Mouse (Mus musculus): Measurements from ENCODE around the gene 6330409D20Rik. TPM values are rescaled to one million over a fixed set of nuclear protein-coding genes. Genes with fewer than 3 reads are reported as not detected.
A peak's percentile ranks its signal among the peaks of the same experiment; 100 is the strongest.

The 6330409D20Rik gene
- polyA plus RNA-seq, 1 experiment from 2014 or later, result 0.18 TPM

DNA sequence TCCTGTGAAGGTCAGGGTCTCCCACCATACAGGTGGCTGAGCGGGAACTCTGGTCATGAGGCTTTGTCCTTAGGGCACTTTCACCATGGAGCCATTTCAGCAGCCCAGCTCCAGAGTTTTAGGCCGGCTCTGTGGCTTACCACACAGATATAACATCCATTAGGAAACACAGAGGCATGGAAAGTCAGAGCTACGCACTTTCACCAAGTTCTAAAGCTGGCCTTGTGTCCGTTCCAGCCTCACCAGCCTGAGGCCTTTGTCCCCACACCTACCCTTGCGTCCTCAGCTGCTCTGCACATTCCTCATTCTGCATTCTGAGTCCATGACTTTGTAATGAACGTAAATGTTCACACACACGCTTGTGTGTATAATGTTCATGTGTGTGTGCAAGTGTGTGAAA, 35.8 kb downstream of the 6330409D20Rik start:
- ATAC-seq, result no peak
- H3K36me3 ChIP-seq (ENCODE audit: control insufficient read depth, insufficient read depth), result peaks cover 61% of the 10 kb centered on the region
- H3K4me2 ChIP-seq (replicated peaks; ENCODE audit: low read depth), result no peak overlapping the region
- H3K9me3 ChIP-seq (ENCODE audit: control insufficient read depth), result no peaks in the 10 kb centered on the region
- H3K4me3 ChIP-seq (ENCODE audit: low read depth, low read length), result no peak overlapping the region
- no peaks in the 10 kb centered on the region for H3K27me3 ChIP-seq (replicated peaks; ENCODE audit: control insufficient read depth, insufficient read depth, low read length)
- 86% methylated on average over 7 of the region's 7 CpGs for WGBS
- no peak overlapping the region for H3K9ac ChIP-seq (ENCODE audit: low read depth, low read length)
- TF ChIP-seq CTCF (IDR thresholded peaks at IDR 0.05; ENCODE audit: low read depth), result no peak
- no peak overlapping the region for H3K27ac ChIP-seq (ENCODE audit: low read depth, low read length)
- peaks cover 6% of the 10 kb centered on the region; the same call in 1 of the 2 replicates for H3K4me1 ChIP-seq (replicated peaks; ENCODE audit: control insufficient read depth, insufficient read depth, low read length)

DNA sequence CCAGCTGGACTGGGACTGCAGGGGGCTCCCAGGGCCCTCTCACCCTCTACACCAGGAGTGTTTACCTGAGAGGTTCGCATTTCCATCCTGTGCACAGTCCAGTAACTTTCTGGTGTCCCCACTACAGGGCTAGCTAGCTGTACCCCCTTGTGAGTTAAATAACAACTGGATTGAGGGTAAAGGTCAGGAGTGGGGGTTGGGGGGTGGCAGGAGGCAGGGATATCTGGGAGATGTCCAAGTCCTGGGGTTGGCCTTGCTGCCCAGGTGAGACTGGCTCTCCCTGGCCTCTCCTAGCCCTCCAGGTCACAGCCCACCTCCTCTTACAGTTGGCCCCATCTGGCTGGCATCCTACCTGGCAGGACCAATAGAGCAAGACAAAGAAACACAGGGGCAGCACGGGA, 36.8 kb downstream of the 6330409D20Rik start, which contains the start of gene Fpgs:
Gene Fpgs (minus strand): TSS at position 125 of the 401 bp plus-strand sequence.
- H3K9me3 ChIP-seq (ENCODE audit: control insufficient read depth), result no peaks in the 10 kb centered on the region
- 44% methylated on average over 2 of the region's 2 CpGs for WGBS

DNA sequence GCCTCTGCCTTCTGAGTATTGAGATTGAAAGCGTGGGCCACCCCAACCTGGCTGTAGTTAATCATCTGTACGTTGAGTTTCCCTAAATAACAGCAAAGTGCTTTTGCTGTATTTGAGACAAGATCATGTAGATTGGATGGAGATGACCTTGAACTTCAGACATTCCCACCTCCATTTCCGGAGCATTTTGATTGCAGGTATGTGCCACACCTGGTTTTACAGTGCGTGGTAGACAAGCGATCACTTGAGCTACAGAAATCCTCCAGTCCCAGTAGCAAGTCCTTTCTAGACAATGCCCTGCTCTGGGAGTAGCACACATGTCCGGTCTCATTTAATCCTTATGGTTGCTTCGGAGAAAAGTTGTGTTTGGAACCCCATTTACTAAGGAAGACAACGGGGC, 37.8 kb downstream of the 6330409D20Rik start:
- 54% methylated on average over 8 of the region's 8 CpGs for WGBS
- ATAC-seq, result peak; percentile 42
- Histone ChIP-seq H3K27me3 (replicated peaks; ENCODE audit: control insufficient read depth, insufficient read depth, low read length) (no peaks in the 10 kb centered on the region), H3K9ac (ENCODE audit: low read depth, low read length) (no peak overlapping the region), H3K4me3 (ENCODE audit: low read depth, low read length) (no peak overlapping the region), H3K9me3 (ENCODE audit: control insufficient read depth) (no peaks in the 10 kb centered on the region), H3K4me2 (replicated peaks; ENCODE audit: low read depth) (peak overlapping the region; percentile 13; the same call in 1 of the 2 replicates), H3K36me3 (ENCODE audit: control insufficient read depth, insufficient read depth) (peaks cover 41% of the 10 kb centered on the region), H3K27ac (ENCODE audit: low read depth, low read length) (peak overlapping the region; percentile 62), H3K4me1 (replicated peaks; ENCODE audit: control insufficient read depth, insufficient read depth, low read length) (peaks cover 6% of the 10 kb centered on the region; the same call in 1 of the 2 replicates)
- no peak for TF ChIP-seq CTCF (IDR thresholded peaks at IDR 0.05; ENCODE audit: low read depth)

More for the DNA sequence above, 36.8 kb downstream of the 6330409D20Rik start, which contains the start of gene Fpgs:
- H3K36me3 ChIP-seq (ENCODE audit: control insufficient read depth, insufficient read depth), result peaks cover 51% of the 10 kb centered on the region
- peak within 1 kb of the TSS; percentile 13; the same call in 1 of the 2 replicates for H3K4me2 ChIP-seq (replicated peaks; ENCODE audit: low read depth)
- no peak within 1 kb of the TSS for H3K4me3 ChIP-seq (ENCODE audit: low read depth, low read length)
- no peak within 1 kb of the TSS for H3K9ac ChIP-seq (ENCODE audit: low read depth, low read length)
- peaks cover 6% of the 10 kb centered on the region; the same call in 1 of the 2 replicates for H3K4me1 ChIP-seq (replicated peaks; ENCODE audit: control insufficient read depth, insufficient read depth, low read length)
- peak within 1 kb of the TSS; percentile 62 for H3K27ac ChIP-seq (ENCODE audit: low read depth, low read length)
- ATAC-seq, result no peak
- TF ChIP-seq CTCF (IDR thresholded peaks at IDR 0.05; ENCODE audit: low read depth), result no peak
- no peaks in the 10 kb centered on the region for H3K27me3 ChIP-seq (replicated peaks; ENCODE audit: control insufficient read depth, insufficient read depth, low read length)

DNA sequence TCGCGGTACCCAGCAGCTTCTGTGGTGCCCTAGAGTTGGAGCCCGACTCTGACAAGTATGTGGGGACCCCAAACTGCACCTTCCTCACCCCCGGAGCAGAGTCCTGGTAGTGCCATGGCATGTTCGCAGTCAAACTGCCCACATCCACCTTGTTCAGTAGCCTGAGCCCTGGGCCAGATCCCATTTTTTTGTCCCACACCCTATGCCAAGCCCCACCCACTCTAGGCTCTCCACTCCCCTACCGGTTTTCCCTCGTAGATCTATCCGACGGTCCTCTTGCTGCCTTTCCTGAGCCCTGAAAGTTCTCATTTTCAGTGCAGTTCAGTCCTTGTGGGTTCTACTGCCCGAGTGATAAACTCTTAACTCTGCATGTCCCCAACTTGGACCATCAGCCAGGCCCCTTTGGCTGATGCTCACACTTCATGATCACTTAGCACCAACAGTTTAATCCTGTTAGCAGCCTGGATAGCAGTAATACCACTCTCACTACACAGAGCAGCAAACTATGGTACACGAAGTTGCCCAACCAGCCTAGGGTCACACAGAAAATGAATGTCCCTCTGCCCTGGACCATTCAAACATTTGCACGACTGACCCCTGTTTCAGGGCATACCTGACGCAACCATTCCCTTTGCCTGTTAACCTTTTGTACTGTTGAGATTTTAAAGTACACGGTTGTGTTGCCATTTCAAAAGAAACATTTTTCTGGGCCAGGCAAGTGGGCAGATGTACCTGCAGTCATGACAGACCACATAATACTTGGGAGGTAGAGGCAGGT, 39.7 kb downstream of the 6330409D20Rik start:
- ATAC-seq, result no peak
- TF ChIP-seq CTCF (IDR thresholded peaks at IDR 0.05; ENCODE audit: low read depth), result no peak
- WGBS, result 83% methylated on average over 14 of the region's 14 CpGs

DNA sequence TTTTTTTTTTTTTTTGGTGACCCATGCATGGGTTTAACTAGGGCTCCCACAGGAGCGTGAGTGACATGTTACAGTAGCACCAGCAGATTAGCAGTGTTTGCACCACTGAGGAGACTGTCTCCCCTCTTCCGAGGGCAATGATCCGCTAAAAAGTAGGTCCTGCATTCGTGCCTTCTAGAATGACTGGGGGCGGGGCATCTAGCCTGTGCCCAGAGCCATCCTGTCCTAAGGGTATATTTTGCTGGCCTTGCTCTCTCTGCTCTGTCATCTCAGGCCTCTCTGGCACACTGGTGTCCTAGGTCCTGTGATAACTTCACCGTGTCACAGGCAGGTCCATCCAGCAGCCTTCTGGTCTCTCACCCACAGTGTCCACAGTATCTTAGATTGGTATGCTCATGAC, 41.1 kb downstream of the 6330409D20Rik start:
- no peak for ATAC-seq

More for the DNA sequence above, 39.7 kb downstream of the 6330409D20Rik start:
- no peak overlapping the region for H3K4me3 ChIP-seq (ENCODE audit: low read depth, low read length)
- H3K4me2 ChIP-seq (replicated peaks; ENCODE audit: low read depth), result no peak overlapping the region
- H3K4me1 ChIP-seq (replicated peaks; ENCODE audit: control insufficient read depth, insufficient read depth, low read length), result peaks cover 6% of the 10 kb centered on the region; the same call in 1 of the 2 replicates
- peaks cover 23% of the 10 kb centered on the region for H3K36me3 ChIP-seq (ENCODE audit: control insufficient read depth, insufficient read depth)
- H3K27ac ChIP-seq (ENCODE audit: low read depth, low read length), result no peak overlapping the region
- no peaks in the 10 kb centered on the region for H3K27me3 ChIP-seq (replicated peaks; ENCODE audit: control insufficient read depth, insufficient read depth, low read length)
- no peaks in the 10 kb centered on the region for H3K9me3 ChIP-seq (ENCODE audit: control insufficient read depth)
- H3K9ac ChIP-seq (ENCODE audit: low read depth, low read length), result no peak overlapping the region

DNA sequence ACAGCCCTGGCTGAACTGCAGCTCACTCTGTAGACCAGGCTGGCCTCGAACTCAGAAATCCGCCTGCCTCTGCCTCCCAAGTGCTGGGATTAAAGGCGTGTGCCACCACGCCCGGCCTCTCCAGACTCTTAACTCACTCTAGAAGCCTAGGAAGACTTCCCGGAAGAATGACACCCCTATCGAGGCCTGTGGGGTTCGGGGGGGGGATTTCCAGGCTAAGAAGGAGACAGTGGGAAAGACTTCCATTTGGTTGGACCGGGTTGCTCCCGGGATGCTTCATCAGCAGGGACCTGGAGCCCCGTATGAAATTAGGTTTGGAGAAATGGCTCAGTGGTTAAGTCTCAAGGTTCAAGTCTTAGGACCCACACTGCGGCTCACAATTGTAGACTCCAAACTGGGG, 46.1 kb downstream of the 6330409D20Rik start:
- Histone ChIP-seq H3K27ac (ENCODE audit: low read depth, low read length) (0 out of 2 replicates have a peak overlapping the region, but pooled peaks have one; percentile 46), H3K4me3 (ENCODE audit: low read depth, low read length) (peak overlapping the region; percentile 62), H3K9me3 (ENCODE audit: control insufficient read depth) (no peaks in the 10 kb centered on the region), H3K27me3 (replicated peaks; ENCODE audit: control insufficient read depth, insufficient read depth, low read length) (no peaks in the 10 kb centered on the region), H3K9ac (ENCODE audit: low read depth, low read length) (peak overlapping the region; percentile 31; the same call in 1 of the 2 replicates), H3K4me1 (replicated peaks; ENCODE audit: control insufficient read depth, insufficient read depth, low read length) (peaks cover 4% of the 10 kb centered on the region), H3K4me2 (replicated peaks; ENCODE audit: low read depth) (peak overlapping the region; percentile 88), H3K36me3 (ENCODE audit: control insufficient read depth, insufficient read depth) (no peaks in the 10 kb centered on the region)
- TF ChIP-seq CTCF (IDR thresholded peaks at IDR 0.05; ENCODE audit: low read depth), result no peak
- ATAC-seq, result no peak
- WGBS, result 78% methylated on average over 12 of the region's 12 CpGs

More for the DNA sequence above, 41.1 kb downstream of the 6330409D20Rik start:
- Histone ChIP-seq H3K4me3 (ENCODE audit: low read depth, low read length) (no peak overlapping the region), H3K27ac (ENCODE audit: low read depth, low read length) (no peak overlapping the region), H3K4me1 (replicated peaks; ENCODE audit: control insufficient read depth, insufficient read depth, low read length) (peaks cover 6% of the 10 kb centered on the region; the same call in 1 of the 2 replicates), H3K36me3 (ENCODE audit: control insufficient read depth, insufficient read depth) (peaks cover 8% of the 10 kb centered on the region), H3K9me3 (ENCODE audit: control insufficient read depth) (no peaks in the 10 kb centered on the region), H3K27me3 (replicated peaks; ENCODE audit: control insufficient read depth, insufficient read depth, low read length) (no peaks in the 10 kb centered on the region), H3K9ac (ENCODE audit: low read depth, low read length) (no peak overlapping the region), H3K4me2 (replicated peaks; ENCODE audit: low read depth) (no peak overlapping the region)
- 86% methylated on average over 6 of the region's 6 CpGs for WGBS
- no peak for TF ChIP-seq CTCF (IDR thresholded peaks at IDR 0.05; ENCODE audit: low read depth)

Measured in intestine, postnatal 0 days (tissue).